Mouse (Mus musculus): ENCODE measurements around the gene Lmod2.

Lmod2 gene

GRCm38 (mm10) chr6:24602351-24602750 is 4.8 kb downstream of the Lmod2 start:
- DNase-seq (ENCODE audit: low read depth) = no peak

GRCm38 (mm10) chr6:24602993-24603392 is 5.4 kb downstream of the Lmod2 start:
- no peak for DNase-seq (ENCODE audit: low read depth)

GRCm38 (mm10) chr6:24604289-24604688 is 6.7 kb downstream of the Lmod2 start:
- DNase-seq (ENCODE audit: low read depth) = no peak

- no peak for DNase-seq (ENCODE audit: low read depth)
Measured at GRCm38 (mm10) chr6:24605631-24606030, 8.1 kb downstream of the Lmod2 start.

GRCm38 (mm10) chr6:24606512-24606911 is 8.9 kb downstream of the Lmod2 start:
- DNase-seq (ENCODE audit: low read depth) = no peak

GRCm38 (mm10) chr6:24607531-24607930 is 10.0 kb downstream of the Lmod2 start:
- no peak for DNase-seq (ENCODE audit: low read depth)

GRCm38 (mm10) chr6:24608129-24608528 is 10.6 kb downstream of the Lmod2 start:
- DNase-seq (ENCODE audit: low read depth) = no peak

GRCm38 (mm10) chr6:24608682-24609081 is 11.1 kb downstream of the Lmod2 start:
- DNase-seq (ENCODE audit: low read depth) = no peak

GRCm38 (mm10) chr6:24609531-24609930 is 12.0 kb downstream of the Lmod2 start:
- DNase-seq (ENCODE audit: low read depth) = no peak

- no peak for DNase-seq (ENCODE audit: low read depth)
Measured at GRCm38 (mm10) chr6:24610358-24610757, 12.8 kb downstream of the Lmod2 start.

- DNase-seq (ENCODE audit: low read depth) = no peak
Measured at GRCm38 (mm10) chr6:24612074-24612755, 14.7 kb downstream of the Lmod2 start.

- DNase-seq (ENCODE audit: low read depth) = no peak
Measured at GRCm38 (mm10) chr6:24613346-24613745, 15.8 kb downstream of the Lmod2 start.

- no peak for DNase-seq (ENCODE audit: low read depth)
Measured at GRCm38 (mm10) chr6:24613918-24614317, 16.4 kb downstream of the Lmod2 start.

- DNase-seq (ENCODE audit: low read depth) = no peak
Measured at GRCm38 (mm10) chr6:24616746-24617145, 19.2 kb downstream of the Lmod2 start.

GRCm38 (mm10) chr6:24619285-24620045 is 21.9 kb downstream of the Lmod2 start:
- DNase-seq (ENCODE audit: low read depth) = no peak

GRCm38 (mm10) chr6:24620936-24621335 is 23.4 kb downstream of the Lmod2 start:
- DNase-seq (ENCODE audit: low read depth) = no peak

GRCm38 (mm10) chr6:24622098-24622497 is 24.5 kb downstream of the Lmod2 start:
- no peak for DNase-seq (ENCODE audit: low read depth)

GRCm38 (mm10) chr6:24627586-24628030 is 30.0 kb downstream of the Lmod2 start:
- DNase-seq (ENCODE audit: low read depth) = peak; percentile 85

GRCm38 (mm10) chr6:24628499-24628898 is 30.9 kb downstream of the Lmod2 start:
- DNase-seq (ENCODE audit: low read depth) = no peak

GRCm38 (mm10) chr6:24632061-24632460 is 34.5 kb downstream of the Lmod2 start:
- no peak for DNase-seq (ENCODE audit: low read depth)

GRCm38 (mm10) chr6:24634065-24634464 is 36.5 kb downstream of the Lmod2 start:
- no peak for DNase-seq (ENCODE audit: low read depth)

GRCm38 (mm10) chr6:24635814-24636213 is 38.3 kb downstream of the Lmod2 start:
- no peak for DNase-seq (ENCODE audit: low read depth)

- no peak for DNase-seq (ENCODE audit: low read depth)
Measured at GRCm38 (mm10) chr6:24641286-24641685, 43.7 kb downstream of the Lmod2 start.

All from naive thymus-derived CD4-positive, alpha-beta T cell, adult 2 months (primary cell).